Mouse (Mus musculus): ENCODE results near the gene Zcchc7. TPM values are rescaled to one million over a fixed set of nuclear protein-coding genes. Genes with fewer than 3 reads are reported as not detected.

The Zcchc7 gene
- polyA plus RNA-seq, 1 experiment from 2014 or later, result 44.4 TPM

DNA sequence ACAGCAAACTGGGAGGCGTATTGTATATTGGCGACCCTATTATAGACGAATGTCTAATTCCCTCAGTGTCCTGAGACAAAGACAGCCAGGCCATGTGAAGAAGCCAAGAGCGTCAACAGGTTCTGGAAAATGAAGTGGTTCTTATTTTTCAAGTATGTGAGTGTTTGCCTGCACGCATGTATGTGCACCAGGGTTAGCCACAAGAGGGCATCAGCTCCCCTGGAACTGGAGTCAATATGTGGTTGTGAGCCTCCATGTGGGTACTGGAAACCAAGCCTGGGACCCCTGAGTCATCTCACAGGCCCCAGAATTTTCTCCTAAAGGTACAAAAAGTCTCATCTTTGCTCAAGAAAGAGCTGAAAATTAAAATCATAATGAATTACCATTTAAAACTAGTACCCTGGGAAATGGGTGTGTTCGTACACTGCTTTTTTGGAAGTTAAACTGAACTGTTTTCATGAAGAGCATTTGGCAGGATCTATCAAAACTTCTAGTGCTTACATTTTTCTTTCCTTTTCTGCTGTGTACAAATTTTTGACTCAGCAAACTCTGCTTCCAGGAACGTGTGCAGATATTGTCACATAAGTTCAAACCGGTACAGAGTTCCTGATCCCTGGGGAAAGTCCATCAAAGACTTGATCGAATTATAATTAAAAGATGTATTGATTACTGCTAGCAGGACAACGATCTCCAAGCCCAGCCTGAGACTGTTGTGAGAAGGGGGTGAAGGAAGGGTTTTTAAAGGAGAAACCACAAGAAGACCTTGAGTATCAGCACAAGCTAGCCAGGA is 221.4 kb downstream of the Zcchc7 start:
- ATAC-seq, result no peak
- Histone ChIP-seq H3K36me3 (ENCODE audit: control insufficient read depth, insufficient read depth) (no peaks in the 10 kb centered on the region), H3K4me3 (replicated peaks; ENCODE audit: low read length) (no peak overlapping the region), H3K27me3 (replicated peaks; ENCODE audit: control insufficient read depth, insufficient read depth, low read length) (no peaks in the 10 kb centered on the region), H3K9me3 (ENCODE audit: control insufficient read depth, low read length) (no peaks in the 10 kb centered on the region), H3K9ac (replicated peaks; ENCODE audit: low read depth, low read length) (no peak overlapping the region), H3K27ac (ENCODE audit: low read length) (no peak overlapping the region), H3K4me1 (replicated peaks; ENCODE audit: control insufficient read depth, insufficient read depth, low read length) (peaks cover 11% of the 10 kb centered on the region), H3K4me2 (ENCODE audit: low read length) (no peak overlapping the region)
- 88% methylated on average over 10 of the region's 10 CpGs for WGBS

DNA sequence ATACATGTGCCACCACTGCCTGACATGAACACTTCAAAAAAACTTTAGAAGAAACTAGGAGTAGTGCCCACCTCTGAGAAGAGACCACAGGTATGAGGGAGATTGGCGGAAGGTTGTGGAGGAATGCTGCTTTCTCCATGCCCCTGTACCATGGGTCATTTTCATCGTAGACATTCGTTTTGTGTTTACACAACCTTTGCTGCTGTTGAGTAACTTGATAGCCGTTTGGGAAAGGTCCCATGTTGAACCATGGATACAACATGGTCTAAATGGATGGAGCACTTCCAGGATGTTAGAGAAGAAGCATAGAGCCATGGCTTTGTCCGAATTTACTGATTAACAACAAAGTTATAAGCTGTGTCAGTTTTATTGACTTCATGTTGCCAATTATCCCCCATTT is 222.5 kb downstream of the Zcchc7 start:
- no peaks in the 10 kb centered on the region for H3K9me3 ChIP-seq (ENCODE audit: control insufficient read depth, low read length)
- H3K36me3 ChIP-seq (ENCODE audit: control insufficient read depth, insufficient read depth), result no peaks in the 10 kb centered on the region
- WGBS, result 83% methylated on average over 5 of the region's 5 CpGs
- no peak overlapping the region for H3K4me2 ChIP-seq (ENCODE audit: low read length)
- H3K27ac ChIP-seq (ENCODE audit: low read length), result no peak overlapping the region
- H3K4me1 ChIP-seq (replicated peaks; ENCODE audit: control insufficient read depth, insufficient read depth, low read length), result peaks cover 11% of the 10 kb centered on the region
- no peak overlapping the region for H3K4me3 ChIP-seq (replicated peaks; ENCODE audit: low read length)
- H3K27me3 ChIP-seq (replicated peaks; ENCODE audit: control insufficient read depth, insufficient read depth, low read length), result no peaks in the 10 kb centered on the region
- H3K9ac ChIP-seq (replicated peaks; ENCODE audit: low read depth, low read length), result no peak overlapping the region
- no peak for ATAC-seq

- H3K9me3 ChIP-seq (ENCODE audit: control insufficient read depth, low read length), result no peaks in the 10 kb centered on the region
- no peaks in the 10 kb centered on the region for H3K27me3 ChIP-seq (replicated peaks; ENCODE audit: control insufficient read depth, insufficient read depth, low read length)
- no peak overlapping the region for H3K4me2 ChIP-seq (ENCODE audit: low read length)
- no peak for ATAC-seq
- no peak overlapping the region for H3K4me3 ChIP-seq (replicated peaks; ENCODE audit: low read length)
- H3K36me3 ChIP-seq (ENCODE audit: control insufficient read depth, insufficient read depth), result no peaks in the 10 kb centered on the region
- peaks cover 7% of the 10 kb centered on the region for H3K4me1 ChIP-seq (replicated peaks; ENCODE audit: control insufficient read depth, insufficient read depth, low read length)
- 88% methylated on average over 7 of the region's 7 CpGs for WGBS
- no peak overlapping the region for H3K27ac ChIP-seq (ENCODE audit: low read length)
- H3K9ac ChIP-seq (replicated peaks; ENCODE audit: low read depth, low read length), result no peak overlapping the region
Observed at GRCm38 (mm10) chr4:44979794-44980338, 224.2 kb downstream of the Zcchc7 start.

- H3K27me3 ChIP-seq (replicated peaks; ENCODE audit: control insufficient read depth, insufficient read depth, low read length), result no peaks in the 10 kb centered on the region
- H3K36me3 ChIP-seq (ENCODE audit: control insufficient read depth, insufficient read depth), result no peaks in the 10 kb centered on the region
- peak within 1 kb of the TSS; percentile 93 for H3K4me2 ChIP-seq (ENCODE audit: low read length)
- under 1% methylated on average over 40 of the region's 40 CpGs for WGBS
- H3K9me3 ChIP-seq (ENCODE audit: control insufficient read depth, low read length), result no peaks in the 10 kb centered on the region
- peak within 1 kb of the TSS; percentile 81 for H3K9ac ChIP-seq (replicated peaks; ENCODE audit: low read depth, low read length)
- peak within 1 kb of the TSS; percentile 50 for H3K4me3 ChIP-seq (replicated peaks; ENCODE audit: low read length)
- peaks cover 7% of the 10 kb centered on the region for H3K4me1 ChIP-seq (replicated peaks; ENCODE audit: control insufficient read depth, insufficient read depth, low read length)
- no peak within 1 kb of the TSS for H3K27ac ChIP-seq (ENCODE audit: low read length)
- peak; percentile 89 for ATAC-seq
Observed at GRCm38 (mm10) chr4:44981280-44981973, 225.8 kb downstream of the Zcchc7 start, which contains the start of gene Grhpr. Gene Grhpr, plus strand, starts transcription at chr4:44981395.

Small RNA genes within 50 kb of the gene (microRNA-seq; reads per million reads assigned to microRNA genes)
- not detected for gene Gm22639

Other genes starting within 250 kb of the Zcchc7 start
- 0.34 and 1.2 TPM in 2 replicates for gene Pax5, start 45.4 kb upstream of the Zcchc7 start, polyA plus RNA-seq (2015; fragmentation: Nextera tagmentation; extraction: Ambion mirVana)
- gene Grhpr, start 225.5 kb downstream of the Zcchc7 start, polyA plus RNA-seq (2015; fragmentation: Nextera tagmentation; extraction: Ambion mirVana), result 19.3 and 20.4 TPM in 2 replicates

Data from forebrain, embryonic 16.5 days (tissue).